Mouse (Mus musculus) heart, postnatal 0 days (tissue): ENCODE measurements around the gene Lancl2. TPM values are rescaled to one million over a fixed set of nuclear protein-coding genes. Genes with fewer than 3 reads are reported as not detected.

Source experiments
- ATAC-seq: fragments of 200-750 bp; cut with Nextera tagmentation; 2 replicates; pipeline ENCODE4 v1.8.0; 2017; ENCODE audit warnings: low read depth, moderate number of reproducible peaks, moderate library complexity; ENCODE audit not compliant: insufficient read depth
- DNase-seq: peaks from one replicate; pipeline ENCODE4 v3.0.0-alpha.2; 2016; ENCODE audit warnings: low spot score
- H3K27ac ChIP-seq: fragments of 300-500 bp; sonication (generic); 2 replicates; pipeline ENCODE4 v1.5.1; 2014; ENCODE audit warnings: low read depth, mild to moderate bottlenecking
- H3K27me3 ChIP-seq: fragments of 300-500 bp; sonication (generic); 2 replicates; pipeline ENCODE4 v1.6.1; 2014; ENCODE audit warnings: low read length, mixed read lengths; ENCODE audit not compliant: control insufficient read depth, insufficient read depth
- H3K36me3 ChIP-seq: fragments of 300-500 bp; sonication (generic); replicated peaks from 2 replicates; pipeline ENCODE4 v1.6.1; 2014; ENCODE audit warnings: low read length, mixed read lengths; ENCODE audit not compliant: control insufficient read depth, insufficient read depth
- H3K4me1 ChIP-seq: fragments of 300-500 bp; sonication (generic); 2 replicates; pipeline ENCODE4 v1.6.1; 2014; ENCODE audit warnings: antibody characterized with exemption; ENCODE audit not compliant: control insufficient read depth, insufficient read depth
- H3K4me2 ChIP-seq: fragments of 300-500 bp; sonication (generic); 2 replicates; pipeline ENCODE4 v1.6.1; 2014; ENCODE audit warnings: low read depth, mild to moderate bottlenecking, low read length, moderate library complexity
- H3K4me3 ChIP-seq: fragments of 300-500 bp; sonication (generic); 2 replicates; pipeline ENCODE4 v1.5.1; 2014; ENCODE audit warnings: low read depth, low read length
- H3K9ac ChIP-seq: fragments of 300-500 bp; sonication (generic); replicated peaks from 2 replicates; pipeline ENCODE4 v1.6.1; 2014; ENCODE audit warnings: low read depth, low read length, mixed read lengths
- H3K9me3 ChIP-seq: fragments of 300-500 bp; sonication (generic); replicated peaks from 2 replicates; pipeline ENCODE4 v1.6.1; 2016; ENCODE audit warnings: low read length; ENCODE audit not compliant: control insufficient read depth
- CTCF ChIP-seq: IDR thresholded peaks from 2 replicates; pipeline ENCODE4 v1.5.1; 2016; ENCODE audit warnings: antibody characterized with exemption, control low read depth, low read depth
- EP300 ChIP-seq: IDR thresholded peaks from 2 replicates; pipeline ENCODE4 v1.6.1; 2016; ENCODE audit warnings: antibody characterized with exemption, low read depth
- WGBS: fragments of 180-500 bp; shearing (Covaris S2); extraction: QIAGEN DNeasy Blood & Tissue Kit; methylation state at CpG from one replicate; pipeline ENCODE4 v1.1.7; 2014; 5-methylcytosine and 5-hydroxymethylcytosine counted together
- polyA plus RNA-seq: library from polyadenylated mRNA; unstranded; fragments of >200 nt; fragmentation: Nextera tagmentation; extraction: Ambion mirVana; gene quantifications from 2 replicates; pipeline ENCODE4 v1.2.1, GENCODE M21; 2015
- total RNA-seq: library from RNA; depleted of rRNA; stranded (reverse); fragments of >200 nt; gene quantifications from 2 replicates; pipeline ENCODE4 v1.2.3, GENCODE M21; 2014; ENCODE audit warnings: low replicate concordance; rRNA removed

Lancl2 gene
- total RNA-seq (15.0 and 26.9 TPM in 2 replicates), polyA plus RNA-seq (10.7 and 12.1 TPM in 2 replicates)

GRCm38 (mm10) chr6:57702376-57702742 is at the start of gene Lancl2:
TSS of gene Lancl2 (plus strand) at chr6:57702540.
- Histone ChIP-seq H3K27me3 (no peaks in the 10 kb centered on the region), H3K9me3 (no peaks in the 10 kb centered on the region), H3K9ac (peak within 1 kb of the TSS; percentile 88), H3K4me3 (peak within 1 kb of the TSS; percentile 91), H3K36me3 (no peaks in the 10 kb centered on the region), H3K27ac (peak within 1 kb of the TSS; percentile 94), H3K4me1 (peaks cover 10% of the 10 kb centered on the region; the same call in 1 of the 2 replicates), H3K4me2 (peak within 1 kb of the TSS; percentile 79)
- WGBS, result under 1% methylated on average over 10 of the region's 10 CpGs
- TF ChIP-seq CTCF (no peak), EP300 (no peak)
- no peak for DNase-seq
- ATAC-seq, result 0 out of 2 replicates have a peak, but pooled peaks have one; percentile 1

- Histone ChIP-seq H3K36me3 (no peaks in the 10 kb centered on the region), H3K4me3 (no peak overlapping the region), H3K4me2 (no peak overlapping the region), H3K27me3 (no peaks in the 10 kb centered on the region), H3K9ac (no peak overlapping the region), H3K27ac (no peak overlapping the region), H3K9me3 (no peaks in the 10 kb centered on the region), H3K4me1 (0 out of 2 replicates have a peak, but pooled peaks cover 5% of the 10 kb centered on the region)
- TF ChIP-seq CTCF, result no peak
- TF ChIP-seq EP300, result no peak
- WGBS, result 36% methylated on average over 4 of the region's 4 CpGs
- ATAC-seq (no peak), DNase-seq (no peak)
These were observed 41.0 kb upstream of the Lancl2 start for GRCm38 (mm10) chr6:57661295-57661694.

DNA sequence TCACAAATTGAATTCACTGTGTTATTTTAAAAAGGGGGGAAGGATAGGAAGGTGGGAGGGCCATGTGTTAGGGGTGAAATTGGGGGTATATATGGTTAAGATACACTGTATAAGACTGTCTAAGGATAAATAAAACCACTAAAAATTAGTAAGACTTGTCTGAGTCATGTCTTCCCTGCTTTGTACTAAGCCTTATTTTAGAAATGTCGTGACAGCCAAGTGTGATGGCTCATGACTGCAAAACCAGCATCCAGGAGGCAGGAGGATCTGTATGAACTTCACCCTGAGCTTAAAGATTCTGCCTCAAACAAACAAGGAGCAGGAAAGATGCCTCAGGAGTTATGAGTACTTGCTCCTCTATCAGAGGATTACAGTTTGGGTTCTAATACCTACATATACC is 18.2 kb upstream of the Lancl2 start:
- DNase-seq (no peak), ATAC-seq (no peak)
- no peak for TF ChIP-seq EP300
- TF ChIP-seq CTCF, result no peak
- no peak overlapping the region for H3K4me3 ChIP-seq
- no peak overlapping the region for H3K27ac ChIP-seq
- 97% methylated on average over 1 of the region's 1 CpGs for WGBS
- peaks cover 41% of the 10 kb centered on the region for H3K36me3 ChIP-seq
- no peak overlapping the region for H3K4me2 ChIP-seq
- no peak overlapping the region for H3K9ac ChIP-seq
- no peaks in the 10 kb centered on the region for H3K4me1 ChIP-seq
- no peaks in the 10 kb centered on the region for H3K9me3 ChIP-seq
- H3K27me3 ChIP-seq, result no peaks in the 10 kb centered on the region

GRCm38 (mm10) chr6:57691467-57692261 is 10.7 kb upstream of the Lancl2 start, which contains the start of gene Pyurf:
TSS of gene Pyurf (minus strand) at chr6:57692078.
- no peaks in the 10 kb centered on the region for H3K4me1 ChIP-seq
- peak within 1 kb of the TSS; percentile 66 for H3K4me3 ChIP-seq
- ATAC-seq, result peak; percentile 98

DNA sequence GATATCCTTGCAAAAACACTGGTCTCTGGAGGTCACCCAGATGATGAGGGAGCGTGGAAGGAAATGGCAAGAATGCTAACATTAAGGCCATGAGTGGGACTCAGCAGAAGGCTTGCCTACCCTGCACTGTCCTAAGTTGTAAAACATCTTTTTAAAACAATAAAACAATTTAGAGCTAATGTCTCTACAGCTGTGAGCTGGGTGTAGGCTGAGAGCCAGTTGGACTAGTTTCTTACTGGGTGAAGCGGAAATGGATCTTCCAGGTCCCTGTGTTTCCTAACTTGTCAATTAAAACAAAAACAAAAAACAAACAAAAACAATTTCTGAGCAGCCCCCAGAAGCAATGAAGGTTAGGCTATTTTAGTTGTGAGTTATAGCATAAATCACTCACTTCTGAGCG is 9.2 kb upstream of the Lancl2 start:
- ATAC-seq (no peak), DNase-seq (no peak)
- 77% methylated on average over 3 of the region's 3 CpGs for WGBS
- H3K4me2 ChIP-seq, result no peak overlapping the region
- H3K9ac ChIP-seq, result no peak overlapping the region
- H3K4me3 ChIP-seq, result no peak overlapping the region
- H3K9me3 ChIP-seq, result no peaks in the 10 kb centered on the region
- H3K27me3 ChIP-seq, result no peaks in the 10 kb centered on the region
- no peaks in the 10 kb centered on the region for H3K4me1 ChIP-seq
- H3K36me3 ChIP-seq, result peaks cover 15% of the 10 kb centered on the region
- no peak overlapping the region for H3K27ac ChIP-seq
- TF ChIP-seq EP300, result no peak

More at GRCm38 (mm10) chr6:57691467-57692261, 10.7 kb upstream of the Lancl2 start, which contains the start of gene Pyurf:
- H3K4me2 ChIP-seq, result peak within 1 kb of the TSS; percentile 71
- TF ChIP-seq CTCF (no peak), EP300 (no peak)
- H3K27ac ChIP-seq, result peak within 1 kb of the TSS; percentile 98
- peak within 1 kb of the TSS; percentile 79 for H3K9ac ChIP-seq
- no peaks in the 10 kb centered on the region for H3K9me3 ChIP-seq
- peaks cover 27% of the 10 kb centered on the region for H3K36me3 ChIP-seq
- DNase-seq, result peak; percentile 87
- WGBS, result under 1% methylated on average over 50 of the region's 52 CpGs
- no peaks in the 10 kb centered on the region for H3K27me3 ChIP-seq
